Mouse (Mus musculus) kidney, adult 2 months (tissue): Measurements from ENCODE around the gene Mocs3.

Experiments used
- CTCF ChIP-seq: fragments of 200-500 bp; conservative IDR thresholded peaks from 2 replicates; pipeline ENCODE4 v1.5.1; 2011; ENCODE audit warnings: low read depth, mild to moderate bottlenecking, control low read depth, low read length, moderate library complexity, mixed read lengths; ENCODE audit not compliant: insufficient read depth, insufficient read length
- POLR2A ChIP-seq: fragments of 200-500 bp; IDR thresholded peaks from one replicate; pipeline ENCODE4 v1.6.1; 2011; ENCODE audit warnings: low read depth, low read length, control low read depth

DNA sequence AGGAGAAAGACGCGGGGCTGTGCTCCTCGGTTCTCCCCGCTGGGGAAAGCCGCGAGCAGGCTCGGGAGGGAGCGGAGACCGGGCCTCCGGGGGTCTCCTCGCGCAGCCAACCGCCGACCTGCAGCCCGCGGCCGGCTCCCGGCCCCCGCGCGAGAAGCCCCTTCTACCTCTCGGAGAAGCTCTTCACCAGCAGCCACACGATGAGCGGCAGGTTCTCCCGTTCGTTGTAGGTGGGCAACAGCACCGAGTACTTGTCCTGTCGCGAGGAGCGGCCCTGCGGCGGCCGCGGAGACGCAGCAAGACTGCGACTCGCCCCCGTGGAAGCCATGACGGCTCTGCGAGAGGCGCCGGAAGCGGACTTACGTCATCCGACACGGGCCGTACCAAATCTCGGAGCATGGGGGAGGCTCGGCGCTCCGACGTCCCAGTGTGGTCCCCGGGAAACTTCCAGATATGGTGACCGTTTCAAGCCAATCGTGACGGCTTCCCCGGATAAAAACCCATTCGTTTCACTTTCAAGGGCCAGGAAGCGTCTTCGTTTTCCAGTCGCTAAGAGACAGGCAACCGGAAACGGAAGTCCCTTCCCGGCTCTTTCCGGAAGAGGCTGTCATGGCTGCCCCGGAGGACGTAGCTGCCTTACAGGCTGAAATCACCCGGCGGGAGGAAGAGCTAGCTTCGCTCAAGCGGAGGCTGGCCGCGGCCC is at the start of gene Mocs3, which contains the start of the genes Gm20716 and Dpm1:
- no peak for TF ChIP-seq CTCF
- TF ChIP-seq POLR2A, result peak; percentile 69
